Mouse (Mus musculus) embryonic fibroblast, embryonic 13.5 days (primary cell): ENCODE results near the gene Baiap3. TPM values are rescaled to one million over a fixed set of nuclear protein-coding genes. Genes with fewer than 3 reads are reported as not detected.

ENCODE experiments used
- H3K27ac ChIP-seq: 2 replicates; pipeline ENCODE4 v1.5.1; 2012; ENCODE audit warnings: low read length, control low read depth, inconsistent platforms; ENCODE audit not compliant: insufficient read depth
- H3K4me1 ChIP-seq: 2 replicates; pipeline ENCODE4 v1.6.1; 2011; ENCODE audit warnings: low read length; ENCODE audit not compliant: control insufficient read depth, insufficient read depth
- H3K4me3 ChIP-seq: 2 replicates; pipeline ENCODE4 v1.5.1; 2011; ENCODE audit warnings: mild to moderate bottlenecking, control low read depth, low read length; ENCODE audit not compliant: insufficient read depth
- CTCF ChIP-seq: IDR thresholded peaks from 2 replicates; pipeline ENCODE4 v1.5.1; 2011; ENCODE audit warnings: mild to moderate bottlenecking, control low read depth, low read length, moderate library complexity, borderline replicate concordance; ENCODE audit not compliant: insufficient read depth
- POLR2A ChIP-seq: IDR thresholded peaks from 2 replicates; pipeline ENCODE4 v1.6.1; 2011; ENCODE audit warnings: low read depth, mild to moderate bottlenecking, control low read depth, low read length, moderate library complexity
- polyA plus RNA-seq: library from polyadenylated mRNA; stranded (reverse); fragments of >200 nt; gene quantifications from 2 replicates; pipeline ENCODE4 v1.2.4, GENCODE M21; 2011; ENCODE audit warnings: low read depth; ENCODE audit not compliant: missing spikeins, insufficient read length

Gene Baiap3
- polyA plus RNA-seq, 1 experiment, result not detected

DNA sequence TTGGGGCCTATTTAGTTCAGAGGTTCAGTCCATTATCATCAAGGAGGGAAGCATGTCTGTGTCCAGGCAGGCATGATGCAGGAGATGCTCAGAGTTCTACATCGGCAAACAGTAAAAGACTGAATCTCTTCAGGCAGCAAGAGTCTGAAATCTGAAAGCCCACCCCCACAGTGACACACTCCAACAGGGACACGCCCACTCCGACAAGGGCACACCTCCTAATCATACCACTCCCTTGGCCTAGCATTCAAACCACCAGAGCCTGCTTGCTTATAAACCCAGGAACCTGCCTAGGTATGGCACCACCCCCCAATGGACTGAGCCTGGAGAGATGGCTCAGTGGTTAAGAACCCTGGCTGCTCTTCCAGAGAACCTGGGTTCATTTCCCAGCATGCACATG is 40.7 kb downstream of the Baiap3 start:
- no peak overlapping the region for H3K4me3 ChIP-seq
- TF ChIP-seq CTCF (no peak), POLR2A (no peak)
- H3K27ac ChIP-seq, result no peak overlapping the region
- no peaks in the 10 kb centered on the region for H3K4me1 ChIP-seq

DNA sequence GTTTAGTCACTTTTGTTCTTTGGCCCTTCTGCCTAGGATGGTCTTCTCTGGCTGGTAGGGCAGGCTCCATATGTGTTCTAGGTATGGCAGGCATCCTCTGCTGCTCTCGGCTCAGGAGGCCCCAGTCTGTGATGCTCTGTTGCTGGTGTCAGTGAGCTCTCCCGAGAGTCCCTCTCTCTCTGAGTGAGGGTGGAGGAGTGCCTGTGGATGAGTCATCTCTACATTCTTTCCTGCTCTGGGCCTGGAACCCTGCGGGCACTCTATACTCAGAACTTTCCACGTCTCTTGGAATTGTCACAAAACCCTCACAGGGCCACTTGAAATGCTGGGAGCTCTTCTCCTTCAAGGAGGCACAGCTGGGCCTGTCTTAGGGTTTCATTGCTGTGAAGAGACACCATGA is 44.5 kb downstream of the Baiap3 start:
- no peak for TF ChIP-seq CTCF
- no peak for TF ChIP-seq POLR2A
- no peak overlapping the region for H3K27ac ChIP-seq
- H3K4me1 ChIP-seq, result no peaks in the 10 kb centered on the region
- no peak overlapping the region for H3K4me3 ChIP-seq

DNA sequence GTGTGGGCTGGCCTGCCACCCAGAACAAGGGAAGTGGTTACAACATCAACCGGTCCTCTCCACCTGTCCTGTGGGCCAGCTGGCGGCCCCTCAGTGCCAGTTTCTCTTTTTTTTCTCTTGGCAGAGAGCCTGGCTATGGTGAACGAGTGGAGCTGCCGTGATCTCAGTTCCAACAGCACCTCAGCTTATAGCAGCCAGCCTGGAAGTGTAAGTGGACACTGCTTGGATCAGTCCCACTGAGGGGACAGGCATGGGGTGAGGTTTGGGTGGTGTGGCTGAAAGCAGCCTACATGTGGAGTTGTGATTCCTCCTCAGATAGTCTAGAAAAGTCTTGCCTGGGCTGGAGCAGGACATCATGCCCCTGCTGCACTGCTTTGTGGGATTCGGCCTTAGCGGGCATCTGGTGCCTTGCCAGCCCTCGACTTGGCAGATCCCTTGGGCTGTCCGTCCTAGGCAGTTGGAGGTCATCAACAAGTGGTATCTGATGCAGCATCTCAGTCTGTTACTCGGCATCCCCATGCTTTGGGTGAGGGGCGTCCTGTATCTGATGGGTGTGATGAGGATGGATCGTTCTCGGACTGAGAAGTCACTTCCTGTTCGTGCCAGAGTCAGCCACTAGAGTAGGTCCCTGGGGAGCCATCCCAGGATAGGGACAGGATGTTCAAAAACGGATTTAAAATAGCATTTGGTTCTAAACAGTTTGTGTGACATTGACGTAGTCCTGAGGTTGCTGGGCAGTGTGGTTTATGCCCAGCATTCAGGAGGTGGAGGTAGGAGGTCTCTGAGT is 45.3 kb downstream of the Baiap3 start:
- no peak overlapping the region for H3K27ac ChIP-seq
- no peaks in the 10 kb centered on the region for H3K4me1 ChIP-seq
- no peak for TF ChIP-seq POLR2A
- no peak for TF ChIP-seq CTCF
- no peak overlapping the region for H3K4me3 ChIP-seq

DNA sequence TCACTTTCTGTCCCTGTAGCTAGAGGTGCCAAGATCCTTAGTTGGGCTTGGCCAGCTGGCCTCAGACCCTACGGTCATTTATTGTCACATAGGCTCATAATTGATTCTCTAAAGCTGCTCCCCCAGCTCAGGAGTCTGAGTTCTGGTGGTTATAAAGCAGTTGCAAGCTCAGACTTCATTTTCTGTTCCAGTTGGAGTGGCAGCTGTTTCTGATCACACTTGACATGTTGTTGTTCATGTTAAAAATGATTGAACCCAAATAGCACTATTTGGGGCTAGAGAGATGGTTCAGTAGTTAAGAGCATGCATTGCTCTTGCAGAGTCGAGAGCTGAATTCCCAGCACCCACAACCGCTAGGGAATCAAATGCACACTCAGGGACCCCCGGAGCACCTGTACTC is 46.2 kb downstream of the Baiap3 start:
- TF ChIP-seq POLR2A, result no peak
- no peak for TF ChIP-seq CTCF
- H3K27ac ChIP-seq, result no peak overlapping the region
- H3K4me3 ChIP-seq, result no peak overlapping the region
- H3K4me1 ChIP-seq, result no peaks in the 10 kb centered on the region

DNA sequence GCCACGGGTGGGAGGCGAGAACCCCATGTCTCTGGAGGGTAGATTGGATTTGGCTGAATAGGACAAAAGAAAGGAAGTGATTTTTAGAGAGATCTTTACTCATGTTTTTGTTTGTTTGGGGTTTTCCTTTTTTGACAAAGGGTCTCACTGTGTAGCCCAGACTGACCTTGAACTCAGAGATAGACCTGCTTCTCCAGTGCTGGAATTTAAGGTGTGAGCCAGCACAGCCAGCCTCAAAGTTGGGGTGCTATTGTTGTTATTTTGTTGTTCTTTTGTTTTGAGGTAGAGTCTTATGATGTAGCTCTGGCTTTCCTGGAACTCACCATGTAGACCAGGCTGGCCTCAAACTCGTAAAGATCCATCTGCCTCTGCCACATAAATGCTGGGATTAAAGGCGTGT is 53.8 kb downstream of the Baiap3 start:
- H3K4me1 ChIP-seq, result no peaks in the 10 kb centered on the region
- no peak for TF ChIP-seq POLR2A
- no peak for TF ChIP-seq CTCF
- H3K4me3 ChIP-seq, result no peak overlapping the region
- no peak overlapping the region for H3K27ac ChIP-seq

Other genes starting within 250 kb of the Baiap3 start
- 14.3 and 14.5 TPM in 2 replicates for gene Cramp1l, start 240.6 kb downstream of the Baiap3 start, polyA plus RNA-seq
- gene Ift140, start 240.3 kb downstream of the Baiap3 start, polyA plus RNA-seq, result 13.1 and 17.8 TPM in 2 replicates
- 0.63 and 1.0 TPM in 2 replicates for gene Tmem204, start 172.8 kb downstream of the Baiap3 start, polyA plus RNA-seq
- gene Telo2, start 140.4 kb downstream of the Baiap3 start, polyA plus RNA-seq, result 9.5 and 18.7 TPM in 2 replicates
- gene Ptx4, start 135.6 kb downstream of the Baiap3 start, polyA plus RNA-seq, result not detected in 2 replicates
- 35.8 and 36.2 TPM in 2 replicates for gene Clcn7, start 123.0 kb downstream of the Baiap3 start, polyA plus RNA-seq
- gene Ccdc154, start 93.9 kb downstream of the Baiap3 start, polyA plus RNA-seq, result 0.20 and 0.21 TPM in 2 replicates
- not detected in 2 replicates for gene Gm38655, start 80.9 kb downstream of the Baiap3 start, polyA plus RNA-seq
- gene BC003965, start 71.8 kb downstream of the Baiap3 start, polyA plus RNA-seq, result 12.3 and 12.6 TPM in 2 replicates
- 10.1 and 12.3 TPM in 2 replicates for gene Unkl, start 68.0 kb downstream of the Baiap3 start, polyA plus RNA-seq
- gene Gnptg, start 16.2 kb downstream of the Baiap3 start, polyA plus RNA-seq, result 13.9 and 16.1 TPM in 2 replicates
- gene Tsr3, start 16.2 kb downstream of the Baiap3 start, polyA plus RNA-seq, result 17.9 and 19.8 TPM in 2 replicates
- gene Ube2i, start 18.3 kb upstream of the Baiap3 start, polyA plus RNA-seq, result 296 and 315 TPM in 2 replicates
- not detected in 2 replicates for gene Prss34, start 42.0 kb upstream of the Baiap3 start, polyA plus RNA-seq
- gene Prss28, start 52.3 kb upstream of the Baiap3 start, polyA plus RNA-seq, result not detected in 2 replicates
- not detected in 2 replicates for gene Prss29, start 62.3 kb upstream of the Baiap3 start, polyA plus RNA-seq
- gene Tpsab1, start 89.2 kb upstream of the Baiap3 start, polyA plus RNA-seq, result not detected in 2 replicates
- gene Tpsb2, start 109.9 kb upstream of the Baiap3 start, polyA plus RNA-seq, result not detected in 2 replicates
- 0.91 TPM in 1 of 2 replicates, not detected in the other for gene Tpsg1, start 112.9 kb upstream of the Baiap3 start, polyA plus RNA-seq
- 10.6 and 12.3 TPM in 2 replicates for gene Cacna1h, start 177.4 kb upstream of the Baiap3 start, polyA plus RNA-seq
- gene Tekt4, start 198.3 kb upstream of the Baiap3 start, polyA plus RNA-seq, result not detected in 2 replicates
- not detected in 2 replicates for gene Sstr5, start 240.9 kb upstream of the Baiap3 start, polyA plus RNA-seq